Mouse (Mus musculus): ENCODE data around the gene Laptm5. TPM values are rescaled to one million over a fixed set of nuclear protein-coding genes. Genes with fewer than 3 reads are reported as not detected.

Laptm5 gene
- total and polyA plus RNA-seq, 3 experiments: 101 to 696 (median 234) TPM

DNA sequence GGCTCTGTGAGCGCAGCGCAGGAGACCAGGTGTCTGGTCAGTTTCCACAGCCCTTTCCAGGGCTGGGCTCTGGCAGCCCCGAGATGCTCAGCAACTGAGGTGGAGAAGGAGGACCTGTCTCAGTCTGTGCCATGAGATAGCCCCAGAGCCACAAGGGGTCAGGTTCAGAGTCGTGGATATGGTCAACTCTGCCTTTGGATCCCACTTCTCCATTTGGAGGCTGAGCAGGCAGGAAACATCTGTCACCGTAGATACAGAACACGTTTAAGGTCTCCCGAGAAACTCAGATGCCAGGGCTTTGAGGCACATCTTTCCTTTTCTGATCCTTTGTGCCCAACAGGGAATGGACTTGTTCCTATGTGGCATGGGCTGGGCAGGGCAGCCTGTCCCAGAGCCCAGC lies 31.9 kb downstream of the Laptm5 start:
- DNase-seq (ENCODE audit: low read depth, low spot score): peak; percentile 22
- Histone ChIP-seq H3K4me1 (ENCODE audit: control insufficient read depth in 1 of 2, insufficient read depth in 2 of 2, low read length in 2 of 2) (0 out of 4 replicates have a peak, but pooled peaks cover 0 to 3% of the 10 kb centered on the region in 2 experiments), H3K4me3 (ENCODE audit: control insufficient read depth in 1 of 2, insufficient read depth in 1 of 2, low read depth in 2 of 2, low read length in 2 of 2) (no peak overlapping the region), H3K27me3 (ENCODE audit: control insufficient read depth in 1 of 2, insufficient read depth in 2 of 2, low read length in 2 of 2) (no peaks in the 10 kb centered on the region), H3K36me3 (ENCODE audit: control insufficient read depth in 1 of 2, insufficient read depth in 2 of 2, low read length in 2 of 2) (no peaks in the 10 kb centered on the region), H3K9ac (ENCODE audit: control insufficient read depth, low read depth, low read length, poor library complexity, severe bottlenecking) (no peak overlapping the region), H3K79me2 (ENCODE audit: control insufficient read depth, insufficient read depth, low read length, poor library complexity) (no peaks in the 10 kb centered on the region), H3K9me3 (replicated peaks; ENCODE audit: insufficient read depth, low read length) (no peaks in the 10 kb centered on the region), H3K27ac (ENCODE audit: control insufficient read depth, low read depth, low read length) (no peak overlapping the region)
- TF ChIP-seq TAL1 (IDR thresholded peaks at IDR 0.05; ENCODE audit: low read length): peak; percentile 70
- TF ChIP-seq GABPA (IDR thresholded peaks at IDR 0.05; ENCODE audit: low read depth, low read length): no peak
- no peak for TF ChIP-seq MEF2A (IDR thresholded peaks at IDR 0.05; ENCODE audit: extremely low read depth, insufficient replicate concordance, low read depth, low read length, poor library complexity, severe bottlenecking)

DNA sequence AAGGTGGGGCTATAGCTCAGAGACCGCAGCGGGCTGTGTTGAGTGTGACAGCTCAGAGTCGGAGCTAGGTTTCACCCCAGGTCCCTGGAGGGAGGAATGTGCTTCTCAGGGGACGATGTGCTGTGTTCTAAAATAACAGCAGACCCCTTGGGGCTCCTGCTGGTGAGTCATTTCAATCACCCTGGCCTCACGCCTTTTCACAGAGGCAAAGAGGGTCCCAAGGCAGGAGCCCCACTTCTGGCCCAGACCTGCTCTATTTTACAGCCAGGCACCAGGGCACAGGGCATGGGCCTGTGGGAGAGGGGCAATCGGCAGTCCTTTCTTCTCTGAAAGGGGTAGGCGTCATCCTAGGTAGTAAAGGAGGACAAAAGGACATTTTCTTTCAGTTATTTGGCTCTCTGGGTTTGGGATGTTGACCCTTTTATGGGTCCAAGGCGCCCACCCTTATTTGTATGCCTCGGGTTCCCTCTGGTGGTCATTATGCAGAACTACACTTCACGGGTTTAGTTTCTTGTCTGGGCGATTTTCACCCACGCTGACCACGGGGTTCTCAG lies 34.2 kb downstream of the Laptm5 start:
- Histone ChIP-seq H3K27me3 (ENCODE audit: control insufficient read depth in 1 of 2, insufficient read depth in 2 of 2, low read length in 2 of 2) (no peaks in the 10 kb centered on the region; a peak in 1 of 4 replicates), H3K36me3 (ENCODE audit: control insufficient read depth in 1 of 2, insufficient read depth in 2 of 2, low read length in 2 of 2) (no peaks in the 10 kb centered on the region), H3K4me1 (ENCODE audit: control insufficient read depth in 1 of 2, insufficient read depth in 2 of 2, low read length in 2 of 2) (no peaks in the 10 kb centered on the region)

DNA sequence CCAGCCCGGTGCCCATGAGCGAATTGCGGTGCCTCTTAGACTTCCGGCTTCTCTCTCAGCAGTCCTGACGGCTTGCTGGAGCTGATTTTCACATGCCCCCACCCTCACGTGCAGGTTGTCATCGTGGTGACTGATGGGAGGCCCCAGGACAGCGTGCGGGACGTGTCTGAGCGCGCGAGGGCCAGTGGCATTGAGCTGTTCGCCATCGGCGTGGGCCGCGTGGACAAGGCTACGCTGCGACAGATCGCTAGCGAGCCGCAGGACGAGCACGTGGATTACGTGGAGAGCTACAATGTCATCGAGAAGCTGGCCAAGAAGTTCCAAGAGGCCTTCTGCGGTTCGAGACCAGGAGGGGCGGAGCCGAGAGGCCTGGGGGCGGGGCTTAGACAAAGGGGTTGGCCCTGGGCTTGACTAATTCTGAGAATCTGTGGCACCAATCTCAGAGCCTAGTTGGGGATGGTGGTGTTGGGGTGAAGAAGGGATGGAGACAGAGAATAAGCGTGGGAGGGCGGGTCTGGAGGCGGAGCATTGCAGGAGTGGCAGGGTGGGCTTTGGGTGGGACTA lies 37.0 kb downstream of the Laptm5 start:
- Histone ChIP-seq H3K9ac (ENCODE audit: control insufficient read depth, low read depth, low read length, poor library complexity, severe bottlenecking) (no peak overlapping the region), H3K36me3 (ENCODE audit: control insufficient read depth in 1 of 2, insufficient read depth in 2 of 2, low read length in 2 of 2) (no peaks in the 10 kb centered on the region), H3K9me3 (replicated peaks; ENCODE audit: insufficient read depth, low read length) (no peaks in the 10 kb centered on the region), H3K27ac (ENCODE audit: control insufficient read depth, low read depth, low read length) (no peak overlapping the region), H3K27me3 (ENCODE audit: control insufficient read depth in 1 of 2, insufficient read depth in 2 of 2, low read length in 2 of 2) (no peaks in the 10 kb centered on the region; a peak in 1 of 4 replicates), H3K4me1 (ENCODE audit: control insufficient read depth in 1 of 2, insufficient read depth in 2 of 2, low read length in 2 of 2) (no peaks in the 10 kb centered on the region), H3K79me2 (ENCODE audit: control insufficient read depth, insufficient read depth, low read length, poor library complexity) (no peaks in the 10 kb centered on the region), H3K4me3 (ENCODE audit: control insufficient read depth in 1 of 2, insufficient read depth in 1 of 2, low read depth in 2 of 2, low read length in 2 of 2) (no peak overlapping the region)
- DNase-seq (ENCODE audit: low read depth, low spot score): no peak
- no peak for TF ChIP-seq POLR2AphosphoS2 (IDR thresholded peaks at IDR 0.05; ENCODE audit: low read length)
- TF ChIP-seq ZKSCAN1 (IDR thresholded peaks at IDR 0.05; ENCODE audit: low read depth, low read length): no peak
- no peak for TF ChIP-seq E2F4 (IDR thresholded peaks at IDR 0.05; ENCODE audit: borderline replicate concordance, low read depth, low read length)
- no peak for TF ChIP-seq BHLHE40 (IDR thresholded peaks at IDR 0.05; ENCODE audit: borderline replicate concordance, low read depth, low read length)
- no peak for TF ChIP-seq TBP (IDR thresholded peaks at IDR 0.05; ENCODE audit: low read depth, low read length)
- no peak for TF ChIP-seq UBTF (IDR thresholded peaks at IDR 0.05; ENCODE audit: borderline replicate concordance, insufficient read depth, low read depth, low read length)
- no peak for TF ChIP-seq CHD1 (IDR thresholded peaks at IDR 0.05; ENCODE audit: low read depth, low read length)
- no peak for TF ChIP-seq USF1 (IDR thresholded peaks at IDR 0.05; ENCODE audit: low read depth, low read length)
- TF ChIP-seq GABPA (IDR thresholded peaks at IDR 0.05; ENCODE audit: low read depth, low read length): no peak
- no peak for TF ChIP-seq SIN3A (IDR thresholded peaks at IDR 0.05; ENCODE audit: low read length)
- no peak for TF ChIP-seq MAFK (IDR thresholded peaks at IDR 0.05; ENCODE audit: borderline replicate concordance, low read depth, low read length)
- TF ChIP-seq NRF1 (IDR thresholded peaks at IDR 0.05; ENCODE audit: insufficient read depth, low read depth, low read length, poor library complexity, severe bottlenecking): no peak
- no peak for TF ChIP-seq ZC3H11A (IDR thresholded peaks at IDR 0.05; ENCODE audit: low read depth, low read length)
- TF ChIP-seq RAD21 (IDR thresholded peaks at IDR 0.05; ENCODE audit: low read depth, low read length): no peak
- TF ChIP-seq POLR2AphosphoS5 (IDR thresholded peaks at IDR 0.05; ENCODE audit: borderline replicate concordance, low read depth, low read length): no peak
- TF ChIP-seq HCFC1 (IDR thresholded peaks at IDR 0.05; ENCODE audit: low read depth, low read length): no peak
- no peak for TF ChIP-seq TCF12 (IDR thresholded peaks at IDR 0.05; ENCODE audit: low read depth, low read length)
- no peak for TF ChIP-seq MXI1 (IDR thresholded peaks at IDR 0.05; ENCODE audit: low read depth, low read length)

More for the DNA sequence above, 34.2 kb downstream of the Laptm5 start:
- no peaks in the 10 kb centered on the region for H3K9me3 ChIP-seq (replicated peaks; ENCODE audit: insufficient read depth, low read length)
- no peak overlapping the region for H3K9ac ChIP-seq (ENCODE audit: control insufficient read depth, low read depth, low read length, poor library complexity, severe bottlenecking)
- H3K4me3 ChIP-seq (ENCODE audit: control insufficient read depth in 1 of 2, insufficient read depth in 1 of 2, low read depth in 2 of 2, low read length in 2 of 2): no peak overlapping the region
- H3K79me2 ChIP-seq (ENCODE audit: control insufficient read depth, insufficient read depth, low read length, poor library complexity): no peaks in the 10 kb centered on the region
- H3K27ac ChIP-seq (ENCODE audit: control insufficient read depth, low read depth, low read length): no peak overlapping the region
- DNase-seq (ENCODE audit: low read depth, low spot score): peak; percentile 53
- TF ChIP-seq RAD21 (IDR thresholded peaks at IDR 0.05; ENCODE audit: low read depth, low read length) (peak; percentile 99), ZNF384 (IDR thresholded peaks at IDR 0.05; ENCODE audit: low read depth, low read length) (no peak), SMC3 (IDR thresholded peaks at IDR 0.05; ENCODE audit: low read depth, low read length) (peak; percentile 99), ZC3H11A (IDR thresholded peaks at IDR 0.05; ENCODE audit: low read depth, low read length) (peak; percentile 98), CTCF (IDR thresholded peaks at IDR 0.05 in 2 of 3, conservative IDR thresholded peaks at IDR 0.05 in 1 of 3; ENCODE audit: control insufficient read depth in 1 of 3, insufficient read depth in 1 of 3, low read depth in 2 of 3, low read length in 3 of 3, poor library complexity in 1 of 3, severe bottlenecking in 1 of 3) (peak; percentile 77 to 98 (median 77)), USF2 (IDR thresholded peaks at IDR 0.05; ENCODE audit: borderline replicate concordance in 1 of 2, insufficient read depth in 1 of 2, low read depth in 1 of 2, low read length in 2 of 2) (no peak), CHD2 (IDR thresholded peaks at IDR 0.05; ENCODE audit: low read length) (no peak), CHD1 (IDR thresholded peaks at IDR 0.05; ENCODE audit: low read depth, low read length) (no peak), ZMIZ1 (IDR thresholded peaks at IDR 0.05; ENCODE audit: low read depth, low read length) (no peak)

All from MEL (cell line).